Mouse (Mus musculus) midbrain, embryonic 14.5 days (tissue): ENCODE data around the gene Traf7. TPM values are rescaled to one million over a fixed set of nuclear protein-coding genes. Genes with fewer than 3 reads are reported as not detected.
A peak's percentile ranks its signal among the peaks of the same experiment; 100 is the strongest.

Experiments used
- ATAC-seq: fragments of 200-750 bp; cut with Nextera tagmentation; 2 replicates; pipeline ENCODE4 v1.8.0; 2017; ENCODE audit warnings: moderate number of reproducible peaks, moderate library complexity; ENCODE audit not compliant: low FRiP score, low TSS enrichment
- DNase-seq: peaks from one replicate; pipeline ENCODE4 v3.0.0-alpha.2; 2015
- H3K27ac ChIP-seq: fragments of 300-500 bp; sonication (generic); replicated peaks from 2 replicates; pipeline ENCODE4 v1.5.1; 2014; ENCODE audit warnings: mild to moderate bottlenecking, low read depth, low read length, moderate library complexity
- H3K27me3 ChIP-seq: fragments of 300-500 bp; sonication (generic); 2 replicates; pipeline ENCODE4 v1.6.1; 2014; ENCODE audit warnings: low read length, control low read depth, mixed read lengths; ENCODE audit not compliant: control insufficient read depth, insufficient read depth
- H3K36me3 ChIP-seq: fragments of 300-500 bp; sonication (generic); 2 replicates; pipeline ENCODE4 v1.6.1; 2014; ENCODE audit warnings: low read length, control low read depth; ENCODE audit not compliant: control insufficient read depth, insufficient read depth
- H3K4me1 ChIP-seq: fragments of 300-500 bp; sonication (generic); 2 replicates; pipeline ENCODE4 v1.6.1; 2014; ENCODE audit warnings: mild to moderate bottlenecking, antibody characterized with exemption, low read length, control low read depth; ENCODE audit not compliant: control insufficient read depth, insufficient read depth
- H3K4me2 ChIP-seq: fragments of 300-500 bp; sonication (generic); 2 replicates; pipeline ENCODE4 v1.6.1; 2014; ENCODE audit warnings: mild to moderate bottlenecking, low read length, moderate library complexity
- H3K4me3 ChIP-seq: fragments of 300-500 bp; sonication (generic); replicated peaks from 2 replicates; pipeline ENCODE4 v1.5.1; 2014; ENCODE audit warnings: low read depth, low read length
- H3K9ac ChIP-seq: fragments of 300-500 bp; sonication (generic); replicated peaks from 2 replicates; pipeline ENCODE4 v1.6.1; 2014; ENCODE audit warnings: mild to moderate bottlenecking, low read length, moderate library complexity
- H3K9me3 ChIP-seq: fragments of 300-500 bp; sonication (generic); 2 replicates; pipeline ENCODE4 v1.6.1; 2016; ENCODE audit warnings: low read length, control low read depth, mixed read lengths; ENCODE audit not compliant: control insufficient read depth
- WGBS: fragments of 180-500 bp; shearing (Covaris S2); extraction: QIAGEN DNeasy Blood & Tissue Kit; methylation state at CpG from one replicate; pipeline ENCODE4 v1.1.7; 2014; 5-methylcytosine and 5-hydroxymethylcytosine counted together
- polyA plus RNA-seq: library from polyadenylated mRNA; unstranded; fragments of >200 nt; fragmentation: Nextera tagmentation; extraction: Ambion mirVana; gene quantifications from 2 replicates; pipeline ENCODE4 v1.2.1, GENCODE M21; 2014

The Traf7 gene
- polyA plus RNA-seq, 1 experiment from 2014 or later: 86.2 TPM

DNA sequence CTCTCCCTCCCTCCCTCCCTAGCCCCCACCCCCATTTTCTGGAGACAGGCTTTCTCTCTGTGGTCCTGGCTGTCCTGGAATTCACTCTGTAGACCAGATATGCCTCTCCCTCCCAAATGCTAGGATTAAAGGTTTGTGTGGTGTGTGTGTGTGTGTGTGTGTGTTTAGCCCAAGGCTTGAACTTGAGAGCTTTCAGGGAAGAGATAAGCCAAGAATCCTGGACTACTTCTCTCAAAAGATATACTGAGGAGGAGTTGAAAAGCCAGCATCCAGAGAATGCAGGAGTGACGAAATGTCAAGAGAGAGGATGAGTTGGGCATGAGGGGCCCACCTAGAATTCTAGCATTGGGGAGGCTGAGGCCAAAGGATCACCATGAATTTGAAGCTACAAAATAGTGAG, 64.8 kb downstream of the Traf7 start:
- Histone ChIP-seq H3K9ac (no peak overlapping the region), H3K27me3 (no peaks in the 10 kb centered on the region), H3K27ac (no peak overlapping the region), H3K9me3 (no peaks in the 10 kb centered on the region), H3K4me1 (no peaks in the 10 kb centered on the region), H3K4me2 (no peak overlapping the region), H3K36me3 (no peaks in the 10 kb centered on the region), H3K4me3 (no peak overlapping the region)
- no peak for DNase-seq
- no peak for ATAC-seq
- WGBS: 94% methylated on average over 1 of the region's 1 CpGs

DNA sequence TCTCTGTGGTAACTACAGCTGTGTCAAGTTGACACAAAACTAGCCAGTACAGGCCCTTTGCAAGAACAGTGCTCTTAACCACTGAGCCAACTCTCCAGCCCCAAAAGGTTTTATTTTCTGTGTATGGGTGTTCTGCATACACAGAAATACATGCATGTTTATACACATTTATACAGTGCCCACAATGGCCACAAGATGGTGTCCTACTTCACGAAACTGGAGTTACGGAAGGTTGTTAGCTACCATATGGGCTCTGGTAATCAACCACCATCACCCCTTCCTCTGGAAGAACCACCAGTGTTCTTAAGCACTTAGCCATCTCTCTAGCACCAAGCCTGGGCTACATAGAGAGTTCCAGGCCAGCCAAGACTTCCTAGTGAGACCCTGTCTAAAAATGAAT, 66.2 kb downstream of the Traf7 start:
- ATAC-seq (no peak), DNase-seq (peak; percentile 53)
- Histone ChIP-seq H3K9me3 (no peaks in the 10 kb centered on the region), H3K27ac (no peak overlapping the region), H3K9ac (no peak overlapping the region), H3K36me3 (no peaks in the 10 kb centered on the region), H3K4me1 (no peaks in the 10 kb centered on the region), H3K4me3 (no peak overlapping the region), H3K27me3 (no peaks in the 10 kb centered on the region), H3K4me2 (no peak overlapping the region)
- 67% methylated on average over 2 of the region's 2 CpGs for WGBS

Other genes starting within 250 kb of the Traf7 start
- gene Abca17, start 176.9 kb downstream of the Traf7 start, polyA plus RNA-seq: 0.18 and 0.47 TPM in 2 replicates
- gene Abca3, start 176.0 kb downstream of the Traf7 start, polyA plus RNA-seq: 26.2 and 31.4 TPM in 2 replicates
- 331 and 345 TPM in 2 replicates for gene Rnps1, start 113.4 kb downstream of the Traf7 start, polyA plus RNA-seq
- gene Eci1, start 101.3 kb downstream of the Traf7 start, polyA plus RNA-seq: 26.9 and 27.7 TPM in 2 replicates
- 4.2 and 6.1 TPM in 2 replicates for gene Dnase1l2, start 84.8 kb downstream of the Traf7 start, polyA plus RNA-seq
- gene E4f1, start 57.6 kb downstream of the Traf7 start, polyA plus RNA-seq: 22.7 and 22.8 TPM in 2 replicates
- 60.5 and 62.7 TPM in 2 replicates for gene Pgp, start 57.5 kb downstream of the Traf7 start, polyA plus RNA-seq
- gene Bricd5, start 54.1 kb downstream of the Traf7 start, polyA plus RNA-seq: 0.45 TPM in 1 of 2 replicates, not detected in the other
- gene Mlst8, start 48.9 kb downstream of the Traf7 start, polyA plus RNA-seq: 36.2 and 43.0 TPM in 2 replicates
- gene Caskin1, start 39.3 kb downstream of the Traf7 start, polyA plus RNA-seq: 34.8 and 37.5 TPM in 2 replicates
- 4.9 and 6.5 TPM in 2 replicates for gene Rab26, start 6.3 kb upstream of the Traf7 start, polyA plus RNA-seq
- 18.0 and 28.3 TPM in 2 replicates for gene Pkd1, start 21.9 kb upstream of the Traf7 start, polyA plus RNA-seq
- gene Tsc2, start 104.7 kb upstream of the Traf7 start, polyA plus RNA-seq: 79.5 and 89.5 TPM in 2 replicates
- gene Nthl1, start 104.7 kb upstream of the Traf7 start, polyA plus RNA-seq: 6.5 and 8.9 TPM in 2 replicates
- gene Slc9a3r2, start 122.4 kb upstream of the Traf7 start, polyA plus RNA-seq: 36.7 and 39.2 TPM in 2 replicates
- gene Npw, start 130.5 kb upstream of the Traf7 start, polyA plus RNA-seq: not detected in 2 replicates
- 22.8 and 24.5 TPM in 2 replicates for gene Zfp598, start 141.7 kb upstream of the Traf7 start, polyA plus RNA-seq
- 147 and 169 TPM in 2 replicates for gene Syngr3, start 162.0 kb upstream of the Traf7 start, polyA plus RNA-seq
- 35.9 and 38.3 TPM in 2 replicates for gene Gfer, start 168.2 kb upstream of the Traf7 start, polyA plus RNA-seq
- 1.8 and 1.9 TPM in 2 replicates for gene Noxo1, start 168.3 kb upstream of the Traf7 start, polyA plus RNA-seq
- gene Tbl3, start 179.7 kb upstream of the Traf7 start, polyA plus RNA-seq: 68.0 and 73.0 TPM in 2 replicates
- 0.32 TPM in 1 of 2 replicates, not detected in the other for gene Rnf151, start 190.1 kb upstream of the Traf7 start, polyA plus RNA-seq
- gene Rps2, start 190.2 kb upstream of the Traf7 start, polyA plus RNA-seq: 814 and 824 TPM in 2 replicates
- gene Ndufb10, start 196.5 kb upstream of the Traf7 start, polyA plus RNA-seq: 282 and 319 TPM in 2 replicates
- not detected in 2 replicates for gene Rpl3l, start 199.9 kb upstream of the Traf7 start, polyA plus RNA-seq
- 19.7 and 20.1 TPM in 2 replicates for gene Msrb1, start 208.7 kb upstream of the Traf7 start, polyA plus RNA-seq
- not detected in 2 replicates for gene Hs3st6, start 225.1 kb upstream of the Traf7 start, polyA plus RNA-seq